Mouse (Mus musculus) small intestine, adult 2 months (tissue): ENCODE results near the gene Tagln2.

ENCODE experiments used
- CTCF ChIP-seq: fragments of 200-500 bp; IDR thresholded peaks from 2 replicates; pipeline ENCODE4 v1.5.1; 2012; ENCODE audit warnings: low read depth, mild to moderate bottlenecking, control low read depth, inconsistent platforms, low read length, moderate library complexity, mixed read lengths; ENCODE audit not compliant: insufficient replicate concordance, insufficient read length; ENCODE audit errors: extremely low read depth
- POLR2A ChIP-seq: fragments of 200-500 bp; IDR thresholded peaks from 2 replicates; pipeline ENCODE4 v1.6.1; 2012; ENCODE audit warnings: low read depth, mild to moderate bottlenecking, control low read depth, inconsistent platforms, low read length, moderate library complexity

- no peak for TF ChIP-seq POLR2A
- TF ChIP-seq CTCF = no peak
These were observed 15.6 kb upstream of the Tagln2 start for GRCm38 (mm10) chr1:172484236-172484635.
